7 mouse cellular contexts compared by ENCODE assay signal in genomic region chr15:83037755-83038483, GRCm38 (mm10). TPM values are rescaled to one million over a fixed set of nuclear protein-coding genes. Genes with fewer than 3 reads are reported as not detected.
DNase-seq lines count a peak whose midpoint lies in the region; ATAC-seq and TF ChIP-seq lines count a peak whose summit lies in the region.

No protein-coding gene starts in this region.

- H3K9ac ChIP-seq in forebrain, embryonic 16.5 days (replicated peaks; ENCODE audit: low read depth, low read length): no peak overlapping the region
- H3K9ac ChIP-seq in hindbrain, embryonic 13.5 days: no peak overlapping the region

- peak; percentile 49 for DNase-seq in Patski (ENCODE audit: low read depth, low spot score)
- peak; percentile 85 to 91 for DNase-seq in cerebellum, adult 18-20 months
- peak; percentile 85 to 90 for DNase-seq in layer of hippocampus, postnatal 14 days (ENCODE audit: low spot score in 2 of 2)

- H3K4me2 ChIP-seq in forebrain, embryonic 16.5 days (ENCODE audit: low read length): no peak overlapping the region
- H3K4me2 ChIP-seq in hindbrain, embryonic 13.5 days: no peak overlapping the region

- peak; percentile 98 for TF ChIP-seq CTCF in Patski (IDR thresholded peaks at IDR 0.05)
- peak; percentile 95 for TF ChIP-seq CTCF in small intestine, adult 2 months (IDR thresholded peaks at IDR 0.05; ENCODE audit: extremely low read depth, insufficient read length, insufficient replicate concordance, low read depth, low read length)

- no peaks in the 10 kb centered on the region for H3K9me3 ChIP-seq in forebrain, embryonic 16.5 days (ENCODE audit: control insufficient read depth, low read length)
- no peaks in the 10 kb centered on the region for H3K9me3 ChIP-seq in hindbrain, embryonic 13.5 days

- no peaks in the 10 kb centered on the region for H3K36me3 ChIP-seq in forebrain, embryonic 16.5 days (ENCODE audit: control insufficient read depth, insufficient read depth)
- H3K36me3 ChIP-seq in hindbrain, embryonic 13.5 days: no peaks in the 10 kb centered on the region
- no peaks in the 10 kb centered on the region for H3K36me3 ChIP-seq in small intestine, adult 2 months (ENCODE audit: control insufficient read depth, insufficient read depth, low read length)

- peaks cover 8% of the 10 kb centered on the region for H3K27me3 ChIP-seq in Patski
- no peaks in the 10 kb centered on the region for H3K27me3 ChIP-seq in forebrain, embryonic 16.5 days (replicated peaks; ENCODE audit: control insufficient read depth, insufficient read depth, low read length)
- H3K27me3 ChIP-seq in hindbrain, embryonic 13.5 days: peaks cover 43% of the 10 kb centered on the region
- H3K27me3 ChIP-seq in small intestine, adult 2 months (ENCODE audit: control insufficient read depth, insufficient read depth, low read length): no peaks in the 10 kb centered on the region

- 0% methylated on average over 8 of the region's 8 CpGs for WGBS in forebrain, embryonic 16.5 days
- 3% methylated on average over 8 of the region's 8 CpGs for WGBS in hindbrain, embryonic 13.5 days
- 2% methylated on average over 8 of the region's 8 CpGs for WGBS in small intestine, adult 2 months

- ATAC-seq in Patski: peak; percentile 58
- peak; percentile 24; the same call in 1 of the 2 replicates for ATAC-seq in forebrain, embryonic 16.5 days
- no peak for ATAC-seq in hindbrain, embryonic 13.5 days (ENCODE audit: low FRiP score)
- peak; percentile 59 for ATAC-seq in megakaryocyte, adult 5-6 weeks (ENCODE audit: poor library complexity, severe bottlenecking)

- H3K27ac ChIP-seq in forebrain, embryonic 16.5 days (ENCODE audit: low read length): no peak overlapping the region
- peak overlapping the region; percentile 44; the same call in 1 of the 2 replicates for H3K27ac ChIP-seq in hindbrain, embryonic 13.5 days
- peak overlapping the region; percentile 85 for H3K27ac ChIP-seq in small intestine, adult 2 months (ENCODE audit: insufficient read depth, low read depth, low read length)

- TF ChIP-seq POLR2A in small intestine, adult 2 months (IDR thresholded peaks at IDR 0.05; ENCODE audit: low read depth, low read length): no peak

- H3K4me3 ChIP-seq in forebrain, embryonic 16.5 days (replicated peaks; ENCODE audit: low read length): no peak overlapping the region
- H3K4me3 ChIP-seq in hindbrain, embryonic 13.5 days: no peak overlapping the region
- H3K4me3 ChIP-seq in small intestine, adult 2 months (ENCODE audit: low read depth, low read length): no peak overlapping the region

- CTCF ChIA-PET in Patski (lab: Charles Lee): interaction anchor here (0.9 to 1.6 kb wide), 11 partner anchors 10 to 228 kb away, joined by 3 to 6 read pairs (median 4); no protein-coding TSS in a partner anchor

- POLR2A ChIA-PET in Patski (lab: Charles Lee): interaction anchor here (0.9 kb wide), 1 partner anchor 57 kb away, joined by 3 read pairs; no protein-coding TSS in a partner anchor

- peaks cover 52% of the 10 kb centered on the region for H3K4me1 ChIP-seq in forebrain, embryonic 16.5 days (replicated peaks; ENCODE audit: control insufficient read depth, insufficient read depth, low read length)
- peaks cover 66% of the 10 kb centered on the region for H3K4me1 ChIP-seq in hindbrain, embryonic 13.5 days (replicated peaks)
- H3K4me1 ChIP-seq in small intestine, adult 2 months (ENCODE audit: control insufficient read depth, insufficient read depth, insufficient read length, low read length): peaks cover 36% of the 10 kb centered on the region

- in situ Hi-C loops in Patski (cut with MboI; ENCODE audit: low pct_unique_long_range_greater_than_20kb): no loop called here

RNA-seq across cellular contexts. Expression of gene Nfam1, which starts 4.8 kb away (rescaled TPM):
- not detected for polyA plus RNA-seq in Patski (2021)
- 1.5 and 1.7 TPM in 2 replicates for polyA plus RNA-seq in forebrain, embryonic 16.5 days (2015; fragmentation: Nextera tagmentation; extraction: Ambion mirVana)
- 2.0 and 2.2 TPM in 2 replicates for polyA plus RNA-seq in hindbrain, embryonic 13.5 days (2015; fragmentation: Nextera tagmentation; extraction: Ambion mirVana)
- 1 to 10 TPM; 2.3 to 2.4 TPM for total RNA-seq in layer of hippocampus, postnatal 14 days (2021)
- total RNA-seq in megakaryocyte, adult 5-6 weeks (2015): 159 TPM in 2 replicates
- total RNA-seq in megakaryocyte, adult 5-6 weeks (2017): 189 and 212 TPM in 2 replicates
- polyA plus RNA-seq in small intestine, adult 2 months (2012; rRNA removed): 2.1 TPM in 2 replicates

RNA-seq across cellular contexts. Expression of gene Tcf20, which starts 50.2 kb away (rescaled TPM):
- polyA plus RNA-seq in Patski (2021): 25.1 TPM
- polyA plus RNA-seq in forebrain, embryonic 16.5 days (2015; fragmentation: Nextera tagmentation; extraction: Ambion mirVana): 18.3 and 18.6 TPM in 2 replicates
- polyA plus RNA-seq in hindbrain, embryonic 13.5 days (2015; fragmentation: Nextera tagmentation; extraction: Ambion mirVana): 11.8 and 12.6 TPM in 2 replicates
- 100 to 1,000 TPM; 155 to 157 TPM for total RNA-seq in layer of hippocampus, postnatal 14 days (2021)
- 40.7 and 46.5 TPM in 2 replicates for total RNA-seq in megakaryocyte, adult 5-6 weeks (2015)
- total RNA-seq in megakaryocyte, adult 5-6 weeks (2017): 75.9 and 85.2 TPM in 2 replicates
- polyA plus RNA-seq in small intestine, adult 2 months (2012; rRNA removed): 8.3 and 20.0 TPM in 2 replicates

RNA-seq across cellular contexts. Expression of gene Serhl, which starts 51.4 kb away (rescaled TPM):
- polyA plus RNA-seq in Patski (2021): 75.3 TPM
- polyA plus RNA-seq in forebrain, embryonic 16.5 days (2015; fragmentation: Nextera tagmentation; extraction: Ambion mirVana): 24.6 and 30.2 TPM in 2 replicates
- polyA plus RNA-seq in hindbrain, embryonic 13.5 days (2015; fragmentation: Nextera tagmentation; extraction: Ambion mirVana): 30.8 and 32.4 TPM in 2 replicates
- 10 to 100 TPM in 1 of 2 experiments, 1 to 10 TPM in 1; 9.0 to 15.0 TPM for total RNA-seq in layer of hippocampus, postnatal 14 days (2021)
- total RNA-seq in megakaryocyte, adult 5-6 weeks (2015): 36.6 and 46.4 TPM in 2 replicates
- total RNA-seq in megakaryocyte, adult 5-6 weeks (2017): 27.0 and 34.6 TPM in 2 replicates
- 51.2 and 133 TPM in 2 replicates for polyA plus RNA-seq in small intestine, adult 2 months (2012; rRNA removed)
